Mouse (Mus musculus): ENCODE measurements around the gene Prkn.

GRCm38 (mm10) chr17:11972550-11972949 lies 1132.4 kb downstream of the Prkn start:
- 0 out of 2 replicates have a peak, but pooled peaks have one; percentile 5 for TF ChIP-seq CTCF (IDR thresholded peaks at IDR 0.05; ENCODE audit: low read depth, low read length)
- TF ChIP-seq POLR2A (IDR thresholded peaks at IDR 0.05; ENCODE audit: extremely low read depth, insufficient read depth, low read length): no peak

Measured in liver, adult 2 months (tissue).